Mouse (Mus musculus) liver, postnatal 0 days (tissue): ENCODE results near the gene Rin2.

Experiments
- CTCF ChIP-seq: sonication (generic); IDR thresholded peaks from 2 replicates; pipeline ENCODE4 v1.5.1; 2016; ENCODE audit warnings: antibody characterized with exemption, low read depth
- EP300 ChIP-seq: IDR thresholded peaks from 2 replicates; pipeline ENCODE4 v1.6.1; 2016; ENCODE audit warnings: antibody characterized with exemption, low read depth, mild to moderate bottlenecking

- TF ChIP-seq CTCF (no peak), EP300 (no peak)
Observed at GRCm38 (mm10) chr2:145712026-145712425, 37.0 kb downstream of the Rin2 start.
